Mouse (Mus musculus) neural tube, embryonic 11.5 days (tissue): ENCODE results near the gene Calm5. TPM values are rescaled to one million over a fixed set of nuclear protein-coding genes. Genes with fewer than 3 reads are reported as not detected.

Experiments used
- ATAC-seq: fragments of 200-750 bp; cut with Nextera tagmentation; 2 replicates; pipeline ENCODE4 v1.8.0; 2017; ENCODE audit warnings: moderate number of reproducible peaks, mild to moderate bottlenecking, moderate TSS enrichment, moderate library complexity; ENCODE audit not compliant: insufficient read depth, low FRiP score, low TSS enrichment
- DNase-seq: peaks from one replicate; pipeline ENCODE4 v3.0.0-alpha.2; 2015; ENCODE audit warnings: low spot score
- H3K27ac ChIP-seq: fragments of 300-500 bp; sonication (generic); 2 replicates; pipeline ENCODE4 v1.5.1; 2014; ENCODE audit warnings: low read depth, mild to moderate bottlenecking, low read length
- H3K27me3 ChIP-seq: fragments of 300-500 bp; sonication (generic); 2 replicates; pipeline ENCODE4 v1.6.1; 2014; ENCODE audit warnings: mild to moderate bottlenecking, low read length, mixed read lengths; ENCODE audit not compliant: control insufficient read depth, insufficient read depth
- H3K36me3 ChIP-seq: fragments of 300-500 bp; sonication (generic); 2 replicates; pipeline ENCODE4 v1.6.1; 2014; ENCODE audit warnings: mild to moderate bottlenecking, low read length, moderate library complexity, mixed read lengths; ENCODE audit not compliant: control insufficient read depth, insufficient read depth
- H3K4me1 ChIP-seq: fragments of 300-500 bp; sonication (generic); 2 replicates; pipeline ENCODE4 v1.6.1; 2014; ENCODE audit warnings: low read length, mixed read lengths; ENCODE audit not compliant: control insufficient read depth, insufficient read depth
- H3K4me2 ChIP-seq: fragments of 300-500 bp; sonication (generic); 2 replicates; pipeline ENCODE4 v1.6.1; 2014; ENCODE audit warnings: low read depth, mild to moderate bottlenecking, moderate library complexity
- H3K4me3 ChIP-seq: fragments of 300-500 bp; sonication (generic); 2 replicates; pipeline ENCODE4 v1.5.1; 2014; ENCODE audit warnings: low read depth, low read length
- H3K9ac ChIP-seq: fragments of 300-500 bp; sonication (generic); 2 replicates; pipeline ENCODE4 v1.6.1; 2014; ENCODE audit warnings: mild to moderate bottlenecking, low read length
- H3K9me3 ChIP-seq: fragments of 300-500 bp; sonication (generic); 2 replicates; pipeline ENCODE4 v1.6.1; 2016; ENCODE audit warnings: low read length; ENCODE audit not compliant: control insufficient read depth
- WGBS: fragments of 180-500 bp; shearing (Covaris S2); extraction: QIAGEN DNeasy Blood & Tissue Kit; methylation state at CpG from one replicate; pipeline ENCODE4 v1.1.7; 2014; 5-methylcytosine and 5-hydroxymethylcytosine counted together
- polyA plus RNA-seq: library from polyadenylated mRNA; unstranded; fragments of >200 nt; fragmentation: Nextera tagmentation; extraction: Ambion mirVana; gene quantifications from 2 replicates; pipeline ENCODE4 v1.2.1, GENCODE M21; 2014

The Calm5 gene
- polyA plus RNA-seq, 1 experiment from 2014 or later = not detected

DNA sequence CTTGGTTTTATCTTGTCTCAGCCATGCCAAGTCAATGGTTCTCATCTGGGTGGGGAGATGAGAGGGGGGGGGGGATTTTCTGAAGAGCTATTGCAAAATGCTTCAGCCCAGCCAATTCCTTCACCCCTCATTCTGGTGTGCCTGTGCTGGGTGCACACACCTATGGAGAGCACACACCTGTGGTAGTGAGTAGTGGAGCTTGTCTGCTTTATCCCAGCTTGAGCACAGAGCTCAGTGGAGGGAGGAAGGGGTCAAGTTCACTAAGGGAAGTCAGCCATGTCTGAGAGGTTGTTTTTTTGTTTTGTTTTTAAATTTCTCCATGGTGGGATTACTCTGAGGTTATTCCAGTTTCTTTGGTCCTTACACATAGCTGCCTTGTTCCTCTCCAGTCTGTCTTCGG is 2.3 kb downstream of the Calm5 start:
- H3K4me2 ChIP-seq = no peak overlapping the region
- ATAC-seq (no peak), DNase-seq (no peak)
- H3K27ac ChIP-seq = no peak overlapping the region
- H3K9ac ChIP-seq = no peak overlapping the region
- no peaks in the 10 kb centered on the region for H3K4me1 ChIP-seq
- no peaks in the 10 kb centered on the region for H3K27me3 ChIP-seq
- WGBS = 87% methylated on average over 1 of the region's 1 CpGs
- no peaks in the 10 kb centered on the region for H3K36me3 ChIP-seq
- no peak overlapping the region for H3K4me3 ChIP-seq
- H3K9me3 ChIP-seq = no peaks in the 10 kb centered on the region

DNA sequence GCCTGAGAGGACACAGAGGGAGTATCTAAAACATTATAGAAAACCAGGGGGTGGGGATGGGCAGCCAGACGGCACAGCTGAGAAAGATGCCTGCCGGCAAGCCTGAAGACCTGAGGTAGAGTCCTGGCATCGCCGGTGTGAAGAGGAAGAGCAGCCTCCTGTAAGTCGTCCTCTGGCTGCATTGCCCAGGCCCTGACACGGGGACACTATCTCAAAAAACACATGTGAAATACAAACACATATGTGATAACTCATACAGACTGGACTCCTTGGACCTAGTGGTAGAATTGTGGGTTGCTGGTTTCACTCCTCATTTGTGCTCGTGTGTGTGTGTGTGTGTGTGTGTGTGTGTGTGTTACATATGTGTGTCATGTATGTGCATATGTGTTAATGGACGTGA is 7.3 kb downstream of the Calm5 start:
- WGBS = 92% methylated on average over 8 of the region's 8 CpGs

DNA sequence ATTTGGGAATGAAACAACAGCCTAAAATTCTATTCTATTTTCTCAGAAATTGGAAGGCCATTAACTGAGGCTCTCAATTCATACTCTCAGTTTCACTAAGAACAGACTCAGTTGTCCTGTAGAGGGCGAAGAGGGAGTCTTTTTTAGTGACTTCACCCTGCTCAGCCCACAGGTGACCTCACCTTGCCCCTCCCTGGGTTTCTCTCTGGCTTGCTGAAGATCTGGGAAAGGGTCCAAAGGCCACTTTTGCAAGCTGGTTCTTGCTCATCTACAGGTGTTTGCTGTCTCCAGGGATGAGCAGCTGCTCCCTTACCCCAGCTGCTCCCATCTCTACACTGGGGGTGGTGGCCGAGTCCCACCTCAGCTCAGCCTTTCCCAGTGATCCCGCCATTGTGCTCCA is 8.4 kb downstream of the Calm5 start:
- 80% methylated on average over 3 of the region's 3 CpGs for whole genome bisulfite sequencing
- Histone ChIP-seq H3K9ac (no peak overlapping the region), H3K27me3 (no peaks in the 10 kb centered on the region), H3K36me3 (no peaks in the 10 kb centered on the region), H3K4me1 (no peaks in the 10 kb centered on the region), H3K27ac (no peak overlapping the region), H3K9me3 (no peaks in the 10 kb centered on the region), H3K4me3 (no peak overlapping the region), H3K4me2 (no peak overlapping the region)
- ATAC-seq (no peak), DNase-seq (no peak)

More for the DNA sequence above, 7.3 kb downstream of the Calm5 start:
- Histone ChIP-seq H3K9ac (no peak overlapping the region), H3K4me3 (no peak overlapping the region), H3K27me3 (no peaks in the 10 kb centered on the region), H3K27ac (no peak overlapping the region), H3K4me2 (no peak overlapping the region), H3K4me1 (no peaks in the 10 kb centered on the region), H3K9me3 (no peaks in the 10 kb centered on the region), H3K36me3 (no peaks in the 10 kb centered on the region)
- ATAC-seq (no peak), DNase-seq (no peak)

DNA sequence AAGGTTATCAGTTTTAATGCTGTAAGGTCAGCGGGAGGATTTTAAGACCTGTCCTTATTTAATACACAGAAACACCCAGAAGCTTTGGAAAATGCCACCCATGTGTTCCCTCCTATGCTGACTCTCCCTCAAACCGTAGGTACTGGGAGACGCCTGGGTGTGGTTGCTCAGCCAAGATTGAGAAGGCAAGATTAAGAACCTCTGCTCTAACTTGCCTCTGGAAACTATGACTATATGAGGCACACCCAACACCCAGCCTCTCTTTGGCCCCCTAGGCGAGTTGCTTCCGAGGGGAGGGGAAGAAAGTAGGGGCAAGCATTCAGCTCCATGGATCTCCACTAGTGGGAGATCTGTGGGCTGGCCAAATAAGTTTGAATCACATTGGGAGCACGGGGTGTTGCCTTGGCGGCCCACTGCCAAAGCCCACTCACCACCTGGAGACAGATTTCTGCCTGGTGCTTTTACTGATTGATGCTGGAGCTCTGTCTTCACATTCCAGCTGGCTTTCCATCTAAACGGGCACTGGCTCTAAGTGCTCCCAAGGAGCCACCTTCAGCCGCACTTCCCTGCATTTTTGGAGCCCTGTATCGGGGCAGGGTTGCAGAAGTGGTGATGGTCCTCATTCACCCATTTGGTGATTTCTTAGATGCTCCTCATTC is 9.1 kb downstream of the Calm5 start:
- ATAC-seq = no peak
- 92% methylated on average over 10 of the region's 10 CpGs for WGBS

DNA sequence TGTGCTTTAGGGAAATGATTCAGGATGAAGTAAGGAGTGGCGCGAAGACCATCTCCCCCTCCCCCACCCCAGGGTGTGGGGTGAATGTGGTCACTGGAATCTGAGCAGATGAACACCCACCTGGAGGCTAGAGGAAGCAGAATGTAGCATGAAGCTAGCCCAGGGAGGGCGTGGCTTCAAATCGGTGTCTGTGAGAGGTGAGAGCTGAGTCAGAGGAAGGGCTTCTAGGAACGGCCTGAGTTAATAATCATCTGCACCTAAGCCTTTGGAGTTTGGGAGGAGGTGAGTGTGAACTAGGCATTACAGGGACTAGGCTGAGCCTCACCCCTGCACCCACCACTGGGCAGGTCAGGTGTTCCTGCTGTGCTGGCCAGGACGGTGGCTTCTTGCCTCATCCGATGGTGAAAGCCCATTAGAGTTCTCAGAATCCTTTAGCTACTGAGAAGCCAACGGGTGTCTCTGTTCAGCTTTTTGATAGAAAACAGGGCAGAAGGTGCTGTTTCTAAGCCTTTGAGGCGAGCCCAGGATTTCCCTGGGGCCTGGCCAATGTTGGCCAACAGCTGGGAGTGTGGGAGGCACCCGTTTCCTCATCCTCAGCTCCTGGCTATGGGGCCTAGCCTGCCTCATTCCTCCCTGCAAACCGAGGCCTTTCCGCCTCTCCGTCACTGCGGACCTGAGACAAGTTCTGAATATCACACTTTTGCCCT is 11.8 kb downstream of the Calm5 start:
- Histone ChIP-seq H3K27ac (no peak overlapping the region), H3K9me3 (no peaks in the 10 kb centered on the region)
- 80% methylated on average over 14 of the region's 14 CpGs for WGBS

More for the DNA sequence above, 9.1 kb downstream of the Calm5 start:
- H3K9ac ChIP-seq = no peak overlapping the region
- H3K4me1 ChIP-seq = no peaks in the 10 kb centered on the region
- H3K36me3 ChIP-seq = no peaks in the 10 kb centered on the region
- no peaks in the 10 kb centered on the region for H3K9me3 ChIP-seq
- H3K27me3 ChIP-seq = no peaks in the 10 kb centered on the region
- no peak overlapping the region for H3K27ac ChIP-seq
- DNase-seq = no peak
- H3K4me2 ChIP-seq = no peak overlapping the region
- no peak overlapping the region for H3K4me3 ChIP-seq

DNA sequence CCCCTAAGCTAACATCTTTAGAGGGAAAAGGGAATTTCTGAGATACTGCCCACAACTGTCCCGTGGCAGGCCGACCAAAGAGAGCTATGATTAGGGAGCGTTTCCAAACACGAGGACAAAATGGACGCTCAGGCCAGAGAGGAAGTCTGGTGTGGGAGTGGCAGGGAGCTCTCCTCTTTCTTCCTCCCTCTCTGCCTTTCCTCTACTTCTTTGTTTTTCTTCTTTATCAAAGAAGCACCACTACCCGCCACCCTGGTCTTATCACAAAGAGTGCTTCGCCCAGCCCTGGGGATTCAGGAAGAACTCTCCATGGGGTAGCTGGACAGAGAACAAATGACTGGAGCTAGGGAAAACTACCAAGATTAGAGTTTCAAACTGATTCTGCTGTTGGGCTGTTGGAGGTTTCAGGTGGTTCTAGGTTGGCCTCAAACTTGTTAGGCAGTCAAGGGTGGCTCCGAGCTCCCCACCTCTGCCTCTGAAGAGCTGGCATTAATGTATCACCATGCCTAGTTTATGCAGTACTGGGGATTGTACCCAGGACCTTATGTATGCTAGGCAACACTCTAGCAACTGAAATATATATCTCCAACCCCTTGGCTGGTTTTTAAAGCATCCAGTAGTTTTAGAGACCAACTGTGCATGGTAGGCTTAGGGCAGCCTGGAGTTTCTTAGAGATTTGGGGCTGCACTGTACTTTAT is 12.5 kb downstream of the Calm5 start:
- H3K27me3 ChIP-seq = no peaks in the 10 kb centered on the region
- H3K4me1 ChIP-seq = no peaks in the 10 kb centered on the region
- H3K36me3 ChIP-seq = no peaks in the 10 kb centered on the region
- 85% methylated on average over 8 of the region's 8 CpGs for WGBS
- no peak overlapping the region for H3K27ac ChIP-seq
- ATAC-seq = no peak
- no peak for DNase-seq
- H3K4me2 ChIP-seq = no peak overlapping the region
- no peak overlapping the region for H3K9ac ChIP-seq
- no peak overlapping the region for H3K4me3 ChIP-seq
- H3K9me3 ChIP-seq = no peaks in the 10 kb centered on the region

More for the DNA sequence above, 11.8 kb downstream of the Calm5 start:
- Histone ChIP-seq H3K36me3 (no peaks in the 10 kb centered on the region), H3K9ac (no peak overlapping the region), H3K4me2 (no peak overlapping the region), H3K27me3 (no peaks in the 10 kb centered on the region), H3K4me1 (no peaks in the 10 kb centered on the region), H3K4me3 (no peak overlapping the region)
- DNase-seq = no peak
- ATAC-seq = no peak

DNA sequence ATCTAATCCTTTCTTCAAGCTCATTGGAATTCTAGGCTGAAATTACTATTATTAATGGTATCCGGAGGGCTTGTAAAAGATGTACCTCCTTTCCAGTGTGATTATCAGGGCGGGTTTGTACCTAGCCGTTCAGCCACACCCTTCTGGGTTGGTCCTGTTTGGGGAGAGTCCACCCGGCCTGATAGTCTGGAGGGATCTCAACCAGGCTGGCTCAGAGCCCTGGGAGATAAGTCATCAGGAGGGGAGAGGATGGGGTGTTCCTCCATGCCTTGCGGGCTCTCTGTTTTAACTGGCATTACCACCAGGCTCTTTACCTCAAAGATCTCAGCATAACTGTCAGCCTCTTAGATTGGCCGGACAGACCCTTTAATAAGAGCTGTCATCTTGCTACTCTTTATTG is 13.2 kb downstream of the Calm5 start:
- Histone ChIP-seq H3K27ac (no peak overlapping the region), H3K4me1 (no peaks in the 10 kb centered on the region), H3K36me3 (no peaks in the 10 kb centered on the region), H3K4me3 (no peak overlapping the region), H3K27me3 (no peaks in the 10 kb centered on the region), H3K4me2 (no peak overlapping the region), H3K9me3 (no peaks in the 10 kb centered on the region), H3K9ac (no peak overlapping the region)
- 93% methylated on average over 6 of the region's 6 CpGs for WGBS
- no peak for DNase-seq
- no peak for ATAC-seq

DNA sequence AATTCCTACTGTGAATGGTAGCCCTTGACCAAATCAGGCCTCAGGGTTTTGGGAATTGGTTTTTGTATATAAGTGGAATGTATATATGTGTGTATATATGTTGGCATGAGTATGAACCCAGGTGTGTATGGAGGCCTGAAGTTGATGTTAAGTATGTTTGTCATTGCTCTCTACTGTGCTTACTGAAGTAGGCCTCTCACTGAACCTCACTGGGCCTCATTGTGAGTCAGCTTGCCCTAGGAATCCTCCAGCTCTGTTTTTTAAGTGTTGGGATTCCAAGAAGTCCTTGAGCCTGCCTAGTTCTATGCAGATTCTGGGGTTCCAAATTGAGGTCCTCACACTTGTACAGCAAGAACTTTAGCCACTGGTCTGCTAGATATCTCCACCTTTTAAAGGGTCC is 15.9 kb downstream of the Calm5 start:
- Histone ChIP-seq H3K4me3 (no peak overlapping the region), H3K36me3 (no peaks in the 10 kb centered on the region), H3K4me1 (no peaks in the 10 kb centered on the region), H3K9me3 (no peaks in the 10 kb centered on the region), H3K4me2 (no peak overlapping the region), H3K27me3 (no peaks in the 10 kb centered on the region), H3K27ac (no peak overlapping the region), H3K9ac (no peak overlapping the region)
- ATAC-seq (no peak), DNase-seq (no peak)

DNA sequence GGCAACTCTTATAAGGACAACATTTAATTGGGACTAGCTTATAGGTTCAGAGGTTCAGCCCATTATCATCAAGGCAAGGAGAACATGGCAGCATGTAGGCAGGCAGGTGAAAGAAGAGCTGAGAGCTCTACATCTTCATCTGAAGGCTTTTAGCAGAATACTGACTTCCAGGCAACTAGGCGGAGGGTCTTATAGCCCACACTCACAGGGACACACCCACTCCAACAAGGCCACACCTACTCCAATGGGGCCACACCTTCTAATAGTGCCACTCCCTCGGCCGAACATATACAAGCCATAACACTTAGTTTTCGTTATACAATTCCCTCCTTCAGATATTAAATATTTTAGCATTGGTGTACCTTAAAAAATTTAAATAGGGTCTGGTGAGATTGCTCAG is 18.9 kb downstream of the Calm5 start:
- H3K27me3 ChIP-seq = no peaks in the 10 kb centered on the region
- 90% methylated on average over 4 of the region's 4 CpGs for WGBS
- H3K27ac ChIP-seq = no peak overlapping the region
- no peak overlapping the region for H3K4me3 ChIP-seq
- H3K9me3 ChIP-seq = no peaks in the 10 kb centered on the region
- ATAC-seq = no peak
- no peak overlapping the region for H3K4me2 ChIP-seq
- H3K36me3 ChIP-seq = no peaks in the 10 kb centered on the region
- H3K9ac ChIP-seq = no peak overlapping the region
- DNase-seq = no peak
- H3K4me1 ChIP-seq = no peaks in the 10 kb centered on the region
